Mouse (Mus musculus) heart, embryonic 15.5 days (tissue): ENCODE measurements around the gene Gm29666. TPM values are rescaled to one million over a fixed set of nuclear protein-coding genes. Genes with fewer than 3 reads are reported as not detected.
A peak's percentile ranks its signal among the peaks of the same experiment; 100 is the strongest.

Experiments used
- ATAC-seq: fragments of 200-750 bp; cut with Nextera tagmentation; replicated peaks from 2 replicates; pipeline ENCODE4 v1.8.0; 2017; ENCODE audit warnings: low read depth, moderate TSS enrichment; ENCODE audit not compliant: insufficient number of reproducible peaks, insufficient read depth, low FRiP score
- H3K27ac ChIP-seq: fragments of 300-500 bp; sonication (generic); 2 replicates; pipeline ENCODE4 v1.5.1; 2015; ENCODE audit warnings: mild to moderate bottlenecking, inconsistent platforms
- H3K27me3 ChIP-seq: fragments of 300-500 bp; sonication (generic); 2 replicates; pipeline ENCODE4 v1.6.1; 2015; ENCODE audit warnings: inconsistent platforms
- H3K36me3 ChIP-seq: fragments of 300-500 bp; sonication (generic); 2 replicates; pipeline ENCODE4 v1.6.1; 2015; ENCODE audit warnings: mild to moderate bottlenecking, inconsistent platforms
- H3K4me1 ChIP-seq: fragments of 300-500 bp; sonication (generic); replicated peaks from 2 replicates; pipeline ENCODE4 v1.6.1; 2015; ENCODE audit warnings: inconsistent platforms
- H3K4me2 ChIP-seq: fragments of 300-500 bp; sonication (generic); 2 replicates; pipeline ENCODE4 v1.6.1; 2015; ENCODE audit warnings: inconsistent platforms, mild to moderate bottlenecking, moderate library complexity
- H3K4me3 ChIP-seq: fragments of 300-500 bp; sonication (generic); 2 replicates; pipeline ENCODE4 v1.5.1; 2015; ENCODE audit warnings: mild to moderate bottlenecking, inconsistent platforms
- H3K9ac ChIP-seq: fragments of 300-500 bp; sonication (generic); 2 replicates; pipeline ENCODE4 v1.6.1; 2015; ENCODE audit warnings: mild to moderate bottlenecking, inconsistent platforms
- H3K9me3 ChIP-seq: fragments of 300-500 bp; sonication (generic); replicated peaks from 2 replicates; pipeline ENCODE4 v1.6.1; 2016; ENCODE audit warnings: inconsistent platforms
- WGBS: fragments of 180-500 bp; shearing (Covaris S2); methylation state at CpG from one replicate; pipeline ENCODE4 v1.1.7; 2015; ENCODE audit warnings: mixed read lengths; 5-methylcytosine and 5-hydroxymethylcytosine counted together
- polyA plus RNA-seq: library from polyadenylated mRNA; unstranded; fragments of >200 nt; fragmentation: Nextera tagmentation; extraction: Ambion mirVana; gene quantifications from 2 replicates; pipeline ENCODE4 v1.2.1, GENCODE M21; 2015

Gene Gm29666
- polyA plus RNA-seq, 1 experiment from 2014 or later, result 0.40 TPM

- no peak for ATAC-seq
- Histone ChIP-seq H3K36me3 (peaks cover 27% of the 10 kb centered on the region), H3K9me3 (no peaks in the 10 kb centered on the region), H3K27ac (no peak overlapping the region), H3K4me1 (peaks cover 22% of the 10 kb centered on the region), H3K4me2 (no peak overlapping the region), H3K4me3 (no peak overlapping the region), H3K9ac (no peak overlapping the region), H3K27me3 (no peaks in the 10 kb centered on the region)
- 75% methylated on average over 5 of the region's 5 CpGs for WGBS
These were observed 24.5 kb upstream of the Gm29666 start for GRCm38 (mm10) chr15:84944319-84944718.

- H3K4me2 ChIP-seq, result no peak overlapping the region
- H3K27ac ChIP-seq, result no peak overlapping the region
- ATAC-seq, result no peak
These were observed 22.9 kb upstream of the Gm29666 start for GRCm38 (mm10) chr15:84942647-84943285.

GRCm38 (mm10) chr15:84940102-84940501 lies 20.3 kb upstream of the Gm29666 start:
- WGBS, result 62% methylated on average over 12 of the region's 12 CpGs
- Histone ChIP-seq H3K9ac (no peak overlapping the region), H3K4me3 (no peak overlapping the region), H3K4me2 (no peak overlapping the region), H3K36me3 (peaks cover 70% of the 10 kb centered on the region), H3K9me3 (no peaks in the 10 kb centered on the region), H3K27me3 (no peaks in the 10 kb centered on the region), H3K27ac (no peak overlapping the region), H3K4me1 (peaks cover 12% of the 10 kb centered on the region)
- 0 out of 2 replicates have a peak, but pooled peaks have one; percentile 37 for ATAC-seq

More at GRCm38 (mm10) chr15:84942647-84943285, 22.9 kb upstream of the Gm29666 start:
- Histone ChIP-seq H3K9me3 (no peaks in the 10 kb centered on the region), H3K27me3 (no peaks in the 10 kb centered on the region), H3K36me3 (peaks cover 43% of the 10 kb centered on the region), H3K4me1 (peaks cover 12% of the 10 kb centered on the region), H3K9ac (no peak overlapping the region), H3K4me3 (no peak overlapping the region)
- WGBS, result 57% methylated on average over 11 of the region's 11 CpGs

- ATAC-seq, result no peak
- Histone ChIP-seq H3K27me3 (no peaks in the 10 kb centered on the region), H3K36me3 (peaks cover 95% of the 10 kb centered on the region), H3K9ac (no peak overlapping the region), H3K4me1 (no peaks in the 10 kb centered on the region), H3K9me3 (no peaks in the 10 kb centered on the region), H3K27ac (no peak overlapping the region), H3K4me3 (no peak overlapping the region), H3K4me2 (no peak overlapping the region)
- 88% methylated on average over 16 of the region's 16 CpGs for WGBS
These were observed 15.1 kb upstream of the Gm29666 start for GRCm38 (mm10) chr15:84934901-84935300.

- ATAC-seq, result no peak
These were observed 12.5 kb upstream of the Gm29666 start for GRCm38 (mm10) chr15:84932351-84932750.

GRCm38 (mm10) chr15:84925495-84926018 lies 5.7 kb upstream of the Gm29666 start:
- WGBS, result 63% methylated on average over 1 of the region's 1 CpGs
- Histone ChIP-seq H3K4me2 (peak overlapping the region; percentile 71), H3K27ac (no peak overlapping the region), H3K4me3 (no peak overlapping the region), H3K4me1 (peaks cover 27% of the 10 kb centered on the region), H3K27me3 (no peaks in the 10 kb centered on the region), H3K9ac (no peak overlapping the region), H3K36me3 (peaks cover 33% of the 10 kb centered on the region), H3K9me3 (no peaks in the 10 kb centered on the region)
- ATAC-seq, result no peak

More at GRCm38 (mm10) chr15:84932351-84932750, 12.5 kb upstream of the Gm29666 start:
- Histone ChIP-seq H3K27ac (no peak overlapping the region), H3K4me2 (no peak overlapping the region), H3K4me3 (no peak overlapping the region), H3K4me1 (no peaks in the 10 kb centered on the region), H3K27me3 (no peaks in the 10 kb centered on the region), H3K36me3 (peaks cover 94% of the 10 kb centered on the region), H3K9me3 (no peaks in the 10 kb centered on the region), H3K9ac (no peak overlapping the region)
- WGBS, result 76% methylated on average over 5 of the region's 5 CpGs

GRCm38 (mm10) chr15:84924781-84925315 lies 5.0 kb upstream of the Gm29666 start:
- Histone ChIP-seq H3K4me3 (peak overlapping the region; percentile 95), H3K27me3 (no peaks in the 10 kb centered on the region), H3K27ac (peak overlapping the region; percentile 2; the same call in 1 of the 2 replicates), H3K4me2 (peak overlapping the region; percentile 71), H3K36me3 (peaks cover 26% of the 10 kb centered on the region), H3K9me3 (no peaks in the 10 kb centered on the region), H3K9ac (peak overlapping the region; percentile 97), H3K4me1 (peaks cover 27% of the 10 kb centered on the region)
- 7% methylated on average over 9 of the region's 9 CpGs for WGBS
- ATAC-seq, result no peak

GRCm38 (mm10) chr15:84923508-84924181 lies 3.8 kb upstream of the Gm29666 start:
- Histone ChIP-seq H3K4me3 (peak overlapping the region; percentile 95), H3K27ac (peak overlapping the region; percentile 92), H3K27me3 (no peaks in the 10 kb centered on the region), H3K36me3 (peaks cover 14% of the 10 kb centered on the region), H3K4me1 (peaks cover 27% of the 10 kb centered on the region), H3K9me3 (no peaks in the 10 kb centered on the region), H3K9ac (peak overlapping the region; percentile 97), H3K4me2 (peak overlapping the region; percentile 71)
- WGBS, result under 1% methylated on average over 68 of the region's 68 CpGs
- ATAC-seq, result peak; percentile 73

- H3K4me2 ChIP-seq, result peak within 1 kb of the TSS; percentile 71
- WGBS, result under 1% methylated on average over 60 of the region's 60 CpGs
- H3K4me1 ChIP-seq, result peaks cover 27% of the 10 kb centered on the region
- peak within 1 kb of the TSS; percentile 95 for H3K4me3 ChIP-seq
- H3K9ac ChIP-seq, result peak within 1 kb of the TSS; percentile 97
- ATAC-seq, result peak; percentile 90
- H3K36me3 ChIP-seq, result peaks cover 9% of the 10 kb centered on the region
- no peaks in the 10 kb centered on the region for H3K27me3 ChIP-seq
- no peaks in the 10 kb centered on the region for H3K9me3 ChIP-seq
- H3K27ac ChIP-seq, result peak within 1 kb of the TSS; percentile 92
These were observed 3.2 kb upstream of the Gm29666 start, which contains the start of gene Nup50 for GRCm38 (mm10) chr15:84922884-84923507. Gene Nup50 (plus strand): TSS chr15:84923411.

- Histone ChIP-seq H3K4me2 (no peak overlapping the region), H3K4me1 (no peaks in the 10 kb centered on the region), H3K9ac (no peak overlapping the region), H3K27me3 (no peaks in the 10 kb centered on the region), H3K36me3 (no peaks in the 10 kb centered on the region; the same call in 1 of the 2 replicates), H3K27ac (no peak overlapping the region), H3K9me3 (no peaks in the 10 kb centered on the region), H3K4me3 (no peak overlapping the region)
- no peak for ATAC-seq
- WGBS, result 88% methylated on average over 3 of the region's 3 CpGs
These were observed 6.6 kb downstream of the Gm29666 start for GRCm38 (mm10) chr15:84913201-84913600.

GRCm38 (mm10) chr15:84903843-84904385 lies 15.9 kb downstream of the Gm29666 start:
- Histone ChIP-seq H3K27ac (no peak overlapping the region), H3K27me3 (no peaks in the 10 kb centered on the region), H3K4me2 (no peak overlapping the region), H3K4me3 (no peak overlapping the region), H3K36me3 (no peaks in the 10 kb centered on the region), H3K4me1 (peaks cover under 1% of the 10 kb centered on the region; the same call in 1 of the 2 replicates), H3K9ac (no peak overlapping the region), H3K9me3 (no peaks in the 10 kb centered on the region)
- no peak for ATAC-seq
- WGBS, result 64% methylated on average over 7 of the region's 7 CpGs
